Mouse (Mus musculus) megakaryocyte, embryonic 14.5 days (primary cell): ENCODE measurements around the gene Olah.

ENCODE experiments used
- FLI1 ChIP-seq: IDR thresholded peaks from 2 replicates; pipeline ENCODE4 v1.6.1; 2012; ENCODE audit warnings: low read length, inconsistent platforms, mixed read lengths
- GATA1 ChIP-seq: IDR thresholded peaks from 3 replicates; pipeline ENCODE4 v1.6.1; 2012; ENCODE audit warnings: mixed read lengths, low read length, inconsistent platforms, borderline replicate concordance

GRCm38 (mm10) chr2:3423841-3424578, 27.0 kb upstream of the Olah start, which contains the start of gene Dclre1c:
- no peak for TF ChIP-seq GATA1
- peak; percentile 18; the same call in 1 of the 2 replicates for TF ChIP-seq FLI1
